Mouse (Mus musculus) neutrophil, adult 5-6 weeks (primary cell): Measurements from ENCODE around the gene Gm11214. TPM values are rescaled to one million over a fixed set of nuclear protein-coding genes. Genes with fewer than 3 reads are reported as not detected.
A peak's percentile ranks its signal among the peaks of the same experiment; 100 is the strongest.

Source experiments
- ATAC-seq: fragments of 151-379, 151-347 bp; 2 replicates; pipeline ENCODE4 v1.8.0; 2017; ENCODE audit warnings: mild to moderate bottlenecking, moderate TSS enrichment; ENCODE audit not compliant: insufficient number of reproducible peaks, poor library complexity, low FRiP score, severe bottlenecking; ENCODE audit errors: extremely low read depth
- total RNA-seq: library from RNA; stranded (forward); fragments of 200-1000 nt; gene quantifications from 2 replicates; pipeline ENCODE4 v1.2.3, GENCODE M21; 2017

The Gm11214 gene
- not detected in 2 replicates for total RNA-seq

- ATAC-seq, result no peak
Observed at GRCm38 (mm10) chr4:63663279-63663678, at the start of gene Gm11214. Gene Gm11214 (minus strand): TSS chr4:63663379.

DNA sequence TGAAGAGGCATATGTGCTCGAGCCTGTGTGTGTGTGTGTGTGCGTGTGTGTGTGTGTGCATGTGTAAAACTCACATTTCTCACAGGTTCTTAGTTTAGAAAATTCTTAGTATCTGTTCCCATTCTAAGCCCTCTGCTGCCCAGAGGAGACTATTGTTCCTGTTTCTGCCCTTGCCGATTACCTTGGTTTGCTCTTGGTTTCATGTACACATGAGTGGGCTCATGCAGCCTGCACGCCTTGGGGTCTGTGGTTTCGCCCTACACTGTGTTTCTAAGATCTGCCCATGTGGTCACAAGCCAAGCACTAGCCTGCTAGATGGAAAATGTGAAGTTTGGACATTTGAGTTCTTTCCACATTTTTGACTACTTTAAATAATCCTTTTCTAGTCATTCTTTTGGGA is 48.7 kb upstream of the Gm11214 start:
- no peak for ATAC-seq

GRCm38 (mm10) chr4:63710431-63711220 is 47.4 kb upstream of the Gm11214 start:
- ATAC-seq, result no peak

DNA sequence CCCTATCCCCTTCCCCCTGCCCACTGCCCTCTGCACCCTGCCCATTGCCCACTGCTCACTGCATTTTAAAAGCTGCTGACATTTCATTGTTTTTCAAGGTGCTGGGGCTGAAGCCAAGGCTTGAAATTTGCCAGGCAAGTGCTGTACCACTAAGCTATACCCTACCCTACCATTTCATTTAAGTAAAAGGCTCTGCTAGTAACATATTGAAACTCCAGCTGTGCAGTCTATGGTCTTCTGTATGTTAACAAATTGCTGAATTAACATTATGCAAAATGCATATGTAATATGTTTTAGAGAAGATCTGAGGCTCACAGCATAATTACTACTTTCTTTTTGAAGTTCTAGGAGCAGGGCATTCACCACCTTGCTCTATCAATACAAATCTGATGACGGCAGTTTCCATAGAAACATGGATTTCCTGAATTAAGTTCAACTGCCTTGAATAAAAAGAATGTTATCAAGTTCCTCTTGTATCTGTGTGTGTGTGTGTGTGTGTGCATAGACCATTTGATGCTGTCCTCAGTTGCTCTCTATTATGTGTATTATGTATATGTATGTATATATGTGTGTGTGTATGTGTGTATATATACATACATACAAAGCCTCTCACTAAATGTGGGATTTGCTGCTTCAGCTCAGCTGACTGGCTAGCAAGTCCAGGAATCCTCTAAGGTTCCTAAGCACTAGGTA is 43.2 kb upstream of the Gm11214 start:
- no peak for ATAC-seq

- no peak for ATAC-seq
Observed at GRCm38 (mm10) chr4:63704232-63704631, 41.1 kb upstream of the Gm11214 start.

GRCm38 (mm10) chr4:63703686-63704085 is 40.5 kb upstream of the Gm11214 start:
- ATAC-seq, result no peak

DNA sequence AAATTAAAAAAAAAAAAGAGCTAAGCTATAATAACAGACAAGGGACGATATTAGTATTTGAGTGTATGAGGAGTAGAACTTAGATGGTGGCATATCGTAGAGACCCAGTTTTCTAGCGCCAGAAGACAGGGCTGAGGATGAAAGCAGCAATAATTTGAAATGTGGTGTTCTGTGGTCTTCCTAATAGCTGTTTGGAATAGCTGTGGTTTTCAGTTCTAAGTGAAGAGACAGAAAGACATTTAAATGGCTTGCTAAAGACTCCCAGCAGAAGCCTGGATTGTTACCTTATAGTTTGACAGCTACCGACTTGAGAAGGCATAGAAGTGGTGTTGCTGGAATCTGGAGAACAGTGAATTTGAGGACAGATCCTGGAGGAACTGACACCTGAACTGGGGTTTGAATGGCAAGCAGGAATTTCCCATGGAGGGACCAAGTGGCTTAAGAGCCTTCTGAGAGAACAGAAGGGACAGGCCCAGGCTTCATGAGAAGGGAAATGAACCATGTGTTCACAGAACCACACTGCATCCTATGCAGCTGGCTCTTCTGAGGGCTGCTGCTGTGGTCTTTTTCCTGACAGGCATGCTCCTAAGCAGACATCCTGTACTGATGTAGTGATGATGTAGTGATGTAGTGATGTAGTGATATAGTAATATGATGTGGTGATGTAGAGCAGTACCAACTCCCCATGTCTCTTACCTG is 39.0 kb upstream of the Gm11214 start:
- no peak for ATAC-seq

DNA sequence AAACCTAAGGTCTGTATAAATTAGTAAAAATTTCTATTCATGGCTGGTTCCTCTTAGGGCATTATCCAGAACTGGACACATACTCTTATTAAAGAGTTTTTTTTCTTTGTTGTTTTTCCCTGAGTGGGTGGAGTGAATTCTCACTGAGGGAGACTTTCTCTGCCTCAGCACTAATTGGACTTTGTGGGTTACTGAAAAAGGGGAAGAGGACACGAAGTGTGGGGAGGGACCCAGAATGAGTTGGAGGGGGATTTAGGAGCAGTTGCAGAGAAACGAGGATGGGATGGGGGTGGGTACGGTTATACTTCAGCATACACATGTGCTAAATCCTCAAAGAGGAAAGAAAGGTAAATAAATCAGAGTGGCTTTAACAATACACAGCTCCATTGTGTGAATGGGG is 36.6 kb upstream of the Gm11214 start:
- ATAC-seq, result no peak

DNA sequence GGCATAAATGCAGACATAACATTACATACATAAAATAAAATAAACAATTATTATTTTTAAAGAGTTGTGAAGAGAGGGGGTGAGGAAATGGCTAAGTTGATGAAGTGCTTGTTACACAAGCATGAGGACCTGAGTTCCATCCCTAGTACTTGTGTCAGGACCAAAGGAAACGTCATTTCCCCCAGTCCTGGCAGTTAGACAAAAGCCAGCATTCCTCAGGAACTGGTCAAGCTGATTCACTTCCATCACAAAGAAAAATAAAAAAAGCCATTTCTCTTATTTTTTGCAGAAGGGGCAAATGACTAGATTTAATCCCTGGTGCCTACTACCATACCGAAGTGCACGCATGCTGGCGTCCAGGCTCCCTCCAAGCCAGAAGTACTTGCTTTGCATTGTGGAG is 33.7 kb upstream of the Gm11214 start:
- ATAC-seq, result no peak

DNA sequence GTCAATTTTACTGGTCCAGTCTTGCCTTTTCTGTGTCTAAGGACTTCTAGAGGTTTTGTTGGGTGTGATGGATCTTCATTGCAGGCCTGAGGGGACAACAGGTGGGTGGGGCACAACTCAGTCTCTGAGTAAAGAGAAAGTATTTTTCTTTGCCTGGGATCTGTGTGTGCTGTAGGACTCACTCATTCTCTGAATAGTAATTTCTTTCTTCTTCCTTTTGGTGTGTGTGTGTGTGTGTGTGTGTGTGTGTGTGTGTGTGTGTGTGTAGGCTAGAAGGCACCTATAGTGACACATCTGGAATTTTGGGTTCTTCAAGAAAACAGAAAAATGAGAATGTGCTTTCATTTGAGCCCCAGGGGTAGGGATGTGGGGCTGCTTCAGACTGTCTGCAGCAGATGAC is 29.2 kb upstream of the Gm11214 start:
- no peak for ATAC-seq

DNA sequence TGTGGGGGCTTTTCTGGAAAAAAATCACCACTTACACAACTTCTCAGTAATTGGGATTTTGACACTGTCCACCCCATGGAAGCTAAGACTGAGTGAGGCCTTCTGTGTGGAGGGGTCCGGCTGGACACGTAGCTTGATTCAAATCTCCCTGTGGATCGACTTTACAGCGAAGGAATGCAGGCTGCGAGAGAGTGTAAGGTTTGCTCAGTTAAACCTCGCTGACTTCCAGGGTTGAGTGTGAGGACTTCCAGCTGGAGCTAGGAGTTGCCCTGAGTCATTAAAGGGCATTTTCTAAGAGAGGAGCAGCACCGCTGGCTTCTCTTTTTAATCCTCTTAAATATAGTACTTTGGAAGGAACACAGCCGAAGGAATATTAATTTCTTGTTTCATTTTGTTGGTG is 24.2 kb upstream of the Gm11214 start:
- no peak for ATAC-seq

DNA sequence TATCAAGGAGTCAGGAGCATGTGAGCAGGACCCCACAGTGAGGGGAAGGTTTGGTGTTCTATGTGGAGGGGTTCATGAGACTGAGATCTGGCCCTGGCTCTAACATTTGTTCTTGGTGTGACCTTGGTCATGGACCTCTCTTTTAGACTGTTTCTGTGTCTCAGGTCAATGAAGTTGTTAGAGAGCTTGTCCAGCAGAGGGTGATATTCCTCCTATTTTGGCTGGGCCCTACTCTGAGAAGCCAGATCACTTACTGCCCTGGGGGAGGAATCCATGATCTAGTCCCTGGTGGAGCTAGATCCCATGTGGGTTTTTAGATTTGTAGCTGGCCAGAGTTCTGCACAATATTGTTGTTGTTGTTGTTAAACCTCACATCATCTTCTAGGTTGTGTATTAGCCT is 23.0 kb upstream of the Gm11214 start:
- peak; percentile 60 for ATAC-seq

GRCm38 (mm10) chr4:63685253-63685525 is 22.0 kb upstream of the Gm11214 start:
- ATAC-seq, result no peak

GRCm38 (mm10) chr4:63684412-63685252 is 21.5 kb upstream of the Gm11214 start:
- ATAC-seq, result no peak

GRCm38 (mm10) chr4:63683716-63684115 is 20.5 kb upstream of the Gm11214 start:
- ATAC-seq, result no peak

DNA sequence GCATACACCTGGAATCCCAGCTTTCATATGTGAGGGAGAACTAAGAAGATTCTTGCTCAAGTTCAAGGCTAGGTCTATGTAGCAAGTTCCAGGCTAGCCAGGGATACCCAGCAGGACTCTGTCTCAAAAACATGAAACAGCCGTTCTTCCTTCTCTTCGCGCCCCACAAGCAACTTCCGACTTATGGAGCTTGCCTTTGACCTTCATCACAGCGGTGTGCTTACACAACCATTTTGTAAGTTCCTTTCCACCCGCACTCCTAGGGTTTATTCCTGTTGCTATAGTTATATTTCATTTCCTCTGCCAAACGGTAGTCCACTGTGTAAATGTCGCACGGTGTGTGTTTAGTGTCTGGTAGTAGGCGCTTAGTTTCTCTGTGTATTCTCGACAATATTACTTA is 19.9 kb upstream of the Gm11214 start:
- no peak for ATAC-seq

DNA sequence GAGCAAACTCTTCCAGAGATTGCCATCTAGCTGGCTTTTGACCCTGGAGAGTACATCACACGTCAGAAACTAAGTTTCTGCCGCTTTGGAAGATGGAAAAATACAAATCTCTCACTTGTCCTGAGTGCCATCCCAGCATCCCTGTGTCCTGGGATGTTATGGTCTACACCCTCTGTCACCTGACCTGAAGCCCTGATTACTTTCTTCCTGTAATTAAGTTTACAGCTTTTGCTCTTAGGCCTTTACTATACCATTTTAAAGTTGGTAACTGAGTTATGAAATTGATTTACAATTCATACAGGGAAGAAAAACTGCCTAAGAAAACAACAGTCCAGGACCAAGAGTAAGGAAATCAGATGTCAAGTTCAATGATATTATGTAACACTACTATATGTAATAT is 19.3 kb upstream of the Gm11214 start:
- ATAC-seq, result no peak

DNA sequence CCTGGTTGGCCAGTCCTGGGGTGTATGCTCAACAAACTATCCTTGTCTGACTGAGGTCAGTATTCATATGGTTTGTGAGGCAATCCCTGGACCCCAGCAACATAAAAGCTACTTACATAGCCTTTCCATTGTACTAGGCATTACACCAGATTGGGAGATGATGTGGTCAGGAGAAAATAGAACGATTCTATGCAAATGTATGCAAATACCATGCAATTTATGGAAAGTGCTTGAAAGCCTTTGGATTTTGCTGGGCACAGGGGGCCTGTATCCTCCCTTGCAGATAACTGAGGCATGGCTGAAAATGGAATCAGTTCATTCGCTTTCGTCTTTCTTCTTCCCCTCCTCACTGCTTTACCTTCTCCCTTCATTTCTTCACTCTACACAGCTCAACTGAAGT is 18.4 kb upstream of the Gm11214 start:
- ATAC-seq, result no peak

DNA sequence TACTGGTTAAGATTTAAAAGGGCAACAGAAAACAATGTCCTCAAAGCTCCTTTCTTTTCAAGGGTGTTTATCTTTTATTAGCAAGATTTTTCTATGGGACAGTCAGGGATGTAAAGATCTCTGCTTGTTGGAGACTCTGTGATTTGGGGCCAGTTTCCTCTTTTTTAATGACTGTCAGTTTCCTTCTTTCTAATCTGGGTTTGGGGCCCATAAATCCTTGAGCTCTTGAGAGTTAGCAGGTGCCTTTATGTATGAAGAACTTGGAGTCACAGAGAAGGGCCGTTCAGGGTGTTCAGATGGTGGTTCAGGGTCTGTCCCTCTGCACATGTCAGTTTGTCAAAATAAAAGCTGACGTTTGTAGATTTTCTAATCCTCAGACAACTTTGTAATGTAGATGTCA is 11.9 kb upstream of the Gm11214 start:
- ATAC-seq, result no peak
